Mouse (Mus musculus): ENCODE results near the gene Atrn.

The Atrn gene

DNA sequence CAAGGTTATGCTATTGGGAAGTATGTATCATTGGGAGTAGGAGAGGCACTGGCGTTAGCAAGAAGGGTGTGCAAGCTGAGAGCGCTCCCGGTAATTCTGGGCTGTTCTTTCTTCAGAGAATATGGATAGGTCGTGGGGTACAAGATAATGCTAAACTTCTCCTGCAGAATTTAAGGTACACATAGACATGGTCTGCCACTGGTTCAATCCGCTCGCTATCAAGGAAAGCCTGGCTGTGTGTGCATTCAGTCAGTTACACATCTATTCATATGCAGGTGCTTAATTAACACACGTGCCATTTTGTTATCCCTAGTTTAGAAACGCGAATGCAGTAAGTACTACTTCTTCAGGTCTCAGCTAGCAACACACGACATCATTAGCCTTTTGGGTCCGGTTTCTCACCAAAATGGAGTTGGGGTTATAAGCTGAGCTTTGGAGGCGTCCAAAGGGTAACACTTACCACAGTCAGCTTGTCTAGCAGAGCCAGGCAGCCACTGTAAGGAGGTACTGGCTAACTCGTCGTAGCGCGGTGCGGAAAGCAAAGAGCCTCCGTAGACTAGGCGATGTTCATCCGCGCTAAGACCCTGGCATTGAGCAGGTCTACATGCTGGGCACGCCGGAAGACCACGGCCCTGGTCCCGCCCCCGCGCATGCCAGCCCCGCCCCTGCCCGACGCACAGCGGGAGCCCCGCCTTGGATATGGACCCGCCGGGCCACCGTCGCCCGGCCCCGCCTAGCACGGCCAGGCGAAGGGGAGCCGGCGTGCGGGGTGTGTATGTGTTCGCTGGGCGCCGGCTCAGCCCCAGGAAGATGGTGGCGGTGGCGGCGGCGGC is at the start of gene Atrn, which contains the start of gene 4930402H24Rik:
Gene Atrn, plus strand, starts transcription at position 745 of the 833 bp plus-strand sequence.
Gene 4930402H24Rik, minus strand, starts transcription at position 656 of the 833 bp plus-strand sequence.
- peak; percentile 90 for DNase-seq (ENCODE audit: low spot score)

DNA sequence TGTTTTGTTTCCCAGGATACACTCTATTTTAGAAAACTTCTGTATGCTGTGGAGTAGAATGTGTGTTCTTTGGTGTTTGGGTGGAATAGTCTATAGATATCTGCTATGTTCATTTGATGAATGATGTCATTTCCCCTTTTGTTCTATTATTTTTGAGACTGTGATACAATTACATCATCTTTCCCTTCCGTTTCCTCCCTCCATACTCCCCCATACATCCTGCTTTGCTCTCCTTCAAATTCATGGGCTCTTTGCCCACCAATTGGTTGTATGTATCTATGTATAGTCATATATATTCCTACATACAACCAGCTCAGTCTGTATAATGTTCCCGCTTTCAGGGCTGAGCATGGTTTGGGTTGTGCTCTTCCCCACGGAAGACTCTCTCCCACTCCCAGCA is 44.2 kb upstream of the Atrn start:
- no peak for DNase-seq (ENCODE audit: low spot score)

DNA sequence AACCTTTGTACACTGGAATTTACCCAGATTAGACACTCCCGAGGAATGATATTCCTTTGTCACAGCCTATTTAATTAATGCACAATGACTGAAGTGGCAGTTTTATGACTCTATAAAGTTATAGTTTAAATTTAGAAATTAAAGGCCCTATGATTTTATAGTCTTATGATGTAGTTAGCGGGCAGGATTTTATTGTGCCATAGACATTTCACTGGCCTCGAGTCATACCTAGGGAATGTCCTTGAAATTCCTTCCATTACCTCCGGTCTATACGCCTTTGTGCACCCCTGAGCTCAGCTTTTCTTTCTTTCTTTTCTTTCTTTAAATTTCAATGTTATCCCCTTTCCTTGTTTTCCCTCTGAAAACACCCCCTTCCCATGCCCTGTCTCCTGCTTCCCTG is 35.4 kb upstream of the Atrn start:
- no peak for DNase-seq (ENCODE audit: low spot score)

DNA sequence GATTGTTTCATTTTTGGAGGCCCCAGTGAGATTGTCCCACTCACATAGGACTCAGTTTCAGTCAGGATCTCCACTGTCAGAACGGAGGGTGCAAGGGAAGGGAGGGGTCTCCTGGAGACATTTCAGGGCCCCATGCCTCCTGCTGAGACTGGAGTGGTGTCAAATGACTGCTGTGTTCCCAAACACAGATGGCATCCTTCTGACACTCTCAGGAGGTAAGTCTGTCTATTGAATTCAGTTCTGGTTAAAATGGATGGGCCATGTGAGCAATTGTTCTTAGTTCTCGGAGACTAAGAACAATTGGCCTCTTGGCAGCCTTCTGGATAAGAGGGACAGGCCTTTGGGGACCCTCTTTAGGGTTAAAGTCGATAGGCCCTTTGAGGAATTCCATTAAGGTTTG is 28.9 kb upstream of the Atrn start:
- no peak for DNase-seq (ENCODE audit: low spot score)

DNA sequence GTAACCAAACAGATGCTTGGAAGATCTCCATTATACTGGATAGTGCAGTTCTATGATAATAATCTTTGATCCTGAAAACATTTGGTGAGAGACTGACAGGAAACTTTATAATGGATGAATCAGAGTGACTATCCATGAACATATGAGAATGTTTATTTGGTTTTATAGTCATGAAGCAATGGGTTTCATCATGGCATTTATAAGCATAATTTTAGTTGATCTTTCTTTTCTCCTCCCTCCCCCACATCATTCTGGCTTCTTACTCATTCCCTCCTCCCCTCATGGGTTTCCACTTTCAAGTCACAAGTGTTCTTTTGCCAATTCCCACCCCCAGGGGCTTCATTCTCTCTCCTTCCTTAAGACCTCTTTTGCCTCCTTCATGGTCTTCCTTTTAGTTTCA is 19.3 kb upstream of the Atrn start:
- DNase-seq (ENCODE audit: low spot score), result no peak

DNA sequence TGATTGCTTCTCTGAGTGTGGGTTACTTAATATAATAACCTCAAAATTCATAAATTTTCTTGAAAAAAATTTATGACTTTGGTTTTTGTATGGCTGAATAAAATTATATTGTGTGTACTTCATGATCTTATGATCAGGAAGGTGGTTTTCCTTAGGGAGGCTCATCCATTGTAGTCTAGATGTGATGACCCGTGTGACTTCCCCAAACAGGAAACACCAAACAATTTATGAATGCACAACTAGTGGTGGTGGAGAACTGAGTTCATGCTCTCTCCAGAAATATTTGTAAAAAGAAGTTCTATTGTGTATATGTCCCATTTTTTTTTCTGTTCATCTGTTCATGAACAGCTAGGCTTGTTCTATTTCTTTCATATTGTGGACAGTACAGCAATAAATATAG is 18.8 kb upstream of the Atrn start:
- DNase-seq (ENCODE audit: low spot score), result no peak

DNA sequence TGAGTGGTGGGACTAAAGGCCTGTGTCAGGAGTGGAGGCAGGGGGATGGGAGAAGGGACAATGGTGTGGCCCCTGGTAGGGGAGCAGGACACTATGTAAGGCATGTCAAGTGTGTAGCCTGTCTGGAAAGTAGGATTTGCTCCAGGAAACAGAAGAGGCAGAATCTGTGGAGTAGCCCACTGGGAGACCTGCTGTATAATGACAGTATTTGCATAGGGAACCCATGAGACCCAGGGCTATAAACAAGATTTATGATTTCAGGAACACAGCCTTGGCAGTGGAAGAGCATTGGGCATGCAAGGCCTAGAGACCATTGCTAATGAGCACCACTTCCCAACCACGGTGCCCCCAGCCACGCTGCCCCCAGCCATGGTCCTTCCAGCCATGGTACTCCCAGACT is 9.4 kb upstream of the Atrn start:
- no peak for DNase-seq (ENCODE audit: low spot score)

DNA sequence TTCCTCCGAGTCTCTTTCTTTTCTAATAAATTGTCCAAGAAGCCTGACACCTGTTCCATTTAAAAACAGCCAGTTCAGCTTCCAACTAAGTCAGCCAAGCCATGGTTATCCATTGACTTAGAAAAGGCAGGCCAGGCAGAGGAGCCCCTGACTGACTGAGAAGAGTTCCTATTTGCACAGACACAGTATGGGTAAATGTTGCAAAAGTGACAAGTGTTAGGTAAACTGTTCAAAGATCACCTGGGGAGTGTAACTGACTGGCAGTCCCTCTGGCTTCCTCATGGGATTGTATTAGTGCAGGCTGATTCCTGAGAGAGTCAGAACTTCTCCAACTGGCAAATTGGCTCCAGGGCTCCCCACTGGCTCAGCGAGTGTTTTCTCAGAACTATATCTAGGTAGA is 8.4 kb upstream of the Atrn start:
- DNase-seq (ENCODE audit: low spot score), result no peak

DNA sequence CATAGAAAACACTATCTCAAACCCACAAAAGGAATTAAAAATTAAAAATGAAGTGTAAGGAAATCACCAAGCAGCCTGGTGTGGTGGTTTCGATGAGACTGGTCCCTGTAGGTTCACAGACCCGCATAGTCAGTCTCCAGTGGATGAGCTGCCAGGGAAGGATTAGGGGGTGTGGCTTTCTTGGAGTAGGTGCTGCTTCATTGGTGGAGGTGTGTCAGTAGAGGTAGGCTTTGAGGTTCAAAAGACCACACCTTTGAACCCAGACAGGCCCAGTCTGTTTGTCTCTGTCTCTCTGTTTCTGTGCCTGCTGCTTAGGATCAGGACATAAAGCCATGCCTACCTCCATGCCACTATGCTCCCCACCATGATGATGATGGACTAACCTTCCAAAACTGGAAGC is 7.5 kb upstream of the Atrn start:
- DNase-seq (ENCODE audit: low spot score), result no peak

DNA sequence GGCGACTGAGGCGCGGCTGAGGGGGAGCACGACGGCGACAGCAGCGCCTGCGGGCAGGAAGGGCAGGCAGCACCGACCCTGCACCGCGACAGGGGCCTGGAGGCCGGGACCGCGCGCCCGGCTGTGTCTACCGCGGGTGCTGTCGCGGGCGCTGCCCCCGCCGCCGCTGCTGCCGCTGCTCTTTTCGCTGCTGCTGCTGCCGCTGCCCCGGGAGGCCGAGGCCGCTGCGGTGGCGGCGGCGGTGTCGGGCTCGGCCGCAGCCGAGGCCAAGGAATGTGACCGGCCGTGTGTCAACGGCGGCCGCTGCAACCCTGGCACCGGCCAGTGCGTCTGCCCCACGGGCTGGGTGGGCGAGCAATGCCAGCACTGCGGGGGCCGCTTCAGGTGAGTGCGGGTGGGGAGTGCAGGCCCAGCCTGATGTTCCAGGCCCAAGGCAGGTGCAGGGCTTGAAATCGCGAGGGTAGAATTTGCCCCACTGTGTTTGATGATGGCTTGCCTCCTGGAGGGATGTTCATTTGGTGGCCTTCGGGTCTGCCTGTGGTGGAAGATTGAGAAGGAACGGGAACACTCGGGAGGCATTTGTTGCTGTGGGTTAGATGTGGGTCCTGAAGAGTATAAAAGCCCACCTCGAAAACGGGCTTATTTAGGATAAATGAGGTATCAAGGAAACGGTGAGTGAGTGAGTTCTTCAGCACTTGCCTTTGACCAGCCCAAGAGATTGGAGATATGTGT is 455 bp downstream of the Atrn start:
- no peak for DNase-seq (ENCODE audit: low spot score)

DNA sequence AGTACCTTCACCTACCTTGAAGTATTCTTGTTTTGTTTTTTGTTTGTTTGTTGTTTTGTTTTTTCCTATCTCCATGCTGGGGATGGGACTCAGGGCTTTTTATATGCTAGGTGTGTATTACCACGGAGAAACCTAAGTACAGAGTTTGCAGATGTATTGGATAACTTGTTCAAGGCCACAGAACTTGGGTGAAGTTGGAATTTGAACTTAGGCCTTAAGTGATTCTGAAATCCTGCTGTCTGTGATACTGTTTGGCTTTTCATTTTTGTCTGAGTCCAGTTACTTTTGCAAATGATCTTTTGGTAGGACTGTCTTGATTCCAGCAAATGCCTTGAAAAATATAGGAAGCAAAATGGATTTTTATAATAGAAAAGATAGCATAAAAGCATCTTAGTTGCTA is 5.4 kb downstream of the Atrn start:
- DNase-seq (ENCODE audit: low spot score), result no peak

DNA sequence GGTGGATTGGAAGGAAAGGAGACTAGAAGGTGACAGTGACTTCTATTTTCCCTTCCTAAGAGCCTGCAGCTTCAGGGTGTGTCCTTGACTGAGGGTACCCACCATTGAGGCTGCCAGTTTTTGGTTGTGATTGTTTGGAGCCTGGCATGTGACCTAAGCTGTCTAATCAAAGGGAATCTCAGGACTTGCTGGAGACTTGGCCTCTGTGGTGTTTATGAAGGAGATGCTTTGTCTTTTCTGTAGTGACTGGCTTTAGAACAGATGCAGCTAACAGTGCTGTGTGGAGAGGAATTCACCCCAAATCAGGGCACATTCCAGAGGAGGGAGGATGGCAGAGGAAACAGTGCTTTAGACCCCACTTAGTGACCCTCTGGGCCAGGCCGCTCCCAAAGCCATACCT is 8.6 kb downstream of the Atrn start:
- DNase-seq (ENCODE audit: low spot score), result no peak

DNA sequence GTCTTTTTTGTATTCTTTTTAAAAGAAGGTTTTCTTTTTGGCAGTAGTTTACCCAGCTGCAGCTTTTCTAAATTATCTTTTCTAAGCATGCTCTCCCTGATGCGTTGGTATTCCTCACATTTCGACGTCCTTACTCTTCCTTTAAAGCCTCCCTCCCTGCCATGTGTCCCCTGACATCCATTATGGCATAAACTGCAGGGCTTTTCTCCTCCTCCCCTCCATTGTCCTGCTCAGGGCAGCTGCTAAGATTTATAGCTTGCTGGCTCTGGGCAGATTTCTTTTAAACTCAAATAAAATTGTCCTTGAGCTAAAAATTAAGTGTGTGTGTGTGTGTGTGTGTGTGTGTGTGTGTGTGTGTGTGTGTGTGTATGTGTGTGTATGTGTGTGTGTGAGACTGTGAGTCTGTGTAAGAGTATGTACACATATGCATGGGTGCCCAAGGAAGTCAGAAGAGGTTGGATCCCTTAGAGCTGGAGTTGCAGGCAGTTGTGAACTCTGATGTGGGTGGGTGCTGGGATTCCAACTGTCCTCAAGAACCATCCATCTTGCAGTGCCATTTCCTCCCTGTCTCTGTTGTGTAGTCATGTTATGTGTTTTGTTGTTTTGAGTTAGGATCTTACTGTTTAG is 10.3 kb downstream of the Atrn start:
- no peak for DNase-seq (ENCODE audit: low spot score)

DNA sequence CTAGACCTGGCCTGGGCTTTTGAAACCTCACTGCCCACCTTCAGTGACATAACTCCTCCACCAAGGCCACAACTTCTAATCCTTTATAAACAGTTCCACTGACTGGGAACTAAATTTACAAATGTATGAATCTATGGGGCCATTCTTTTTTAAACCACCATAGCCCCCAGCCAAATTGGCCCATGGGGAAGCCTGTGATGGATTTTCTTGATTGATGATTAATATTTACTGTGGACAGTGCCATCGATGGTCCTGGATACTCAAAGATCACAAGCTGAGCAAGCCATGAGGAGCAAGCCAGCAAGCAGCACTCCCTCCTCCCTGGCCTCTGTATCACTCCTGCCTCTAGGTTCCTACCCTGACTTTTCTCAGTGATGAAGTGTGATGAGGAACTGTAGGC is 11.4 kb downstream of the Atrn start:
- DNase-seq (ENCODE audit: low spot score), result no peak

DNA sequence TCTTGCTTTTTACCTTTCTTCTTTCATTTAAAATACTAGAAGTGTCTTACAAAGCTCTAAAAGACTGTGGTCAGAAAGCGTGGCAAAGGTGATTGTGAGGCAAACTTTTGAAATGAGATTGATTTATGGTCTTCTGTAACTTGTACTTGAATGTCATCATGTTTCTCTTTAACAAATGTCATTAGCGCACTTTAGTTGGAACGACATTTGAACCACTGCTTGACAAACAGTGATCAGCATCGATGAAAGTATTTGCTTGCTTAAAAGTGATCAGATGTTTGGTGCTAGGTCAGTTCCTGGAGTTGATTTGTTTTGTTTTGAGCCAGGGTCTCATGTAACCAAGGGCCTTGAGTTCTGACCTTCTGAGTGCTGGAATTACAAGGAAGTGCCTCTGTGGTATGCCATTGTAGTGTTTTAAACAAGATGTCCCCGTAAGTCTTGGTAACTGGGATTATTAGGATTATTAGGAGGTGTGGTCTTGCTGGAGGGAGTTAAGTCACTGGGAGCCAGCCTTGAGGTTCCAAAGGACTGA is 12.8 kb downstream of the Atrn start:
- no peak for DNase-seq (ENCODE audit: low spot score)

DNA sequence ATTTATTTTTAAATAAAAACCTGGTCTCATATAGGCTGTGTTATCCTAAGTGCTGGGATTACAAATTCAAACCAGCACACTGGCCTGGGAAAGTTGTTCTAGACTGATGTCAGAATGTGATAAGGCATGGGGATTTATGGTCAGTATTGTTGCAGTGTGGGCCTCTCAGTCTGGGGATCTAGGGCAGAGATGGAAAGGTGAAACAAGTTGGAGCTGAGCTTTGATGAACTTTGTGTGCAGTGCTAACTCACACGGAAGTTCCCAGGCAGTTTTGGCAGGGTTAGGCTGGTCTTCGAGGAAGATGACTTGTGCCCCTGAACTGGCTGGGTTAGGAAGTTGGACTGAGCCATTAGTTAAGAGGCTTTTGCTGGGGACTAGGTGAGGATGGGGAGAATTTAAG is 18.7 kb downstream of the Atrn start:
- no peak for DNase-seq (ENCODE audit: low spot score)

DNA sequence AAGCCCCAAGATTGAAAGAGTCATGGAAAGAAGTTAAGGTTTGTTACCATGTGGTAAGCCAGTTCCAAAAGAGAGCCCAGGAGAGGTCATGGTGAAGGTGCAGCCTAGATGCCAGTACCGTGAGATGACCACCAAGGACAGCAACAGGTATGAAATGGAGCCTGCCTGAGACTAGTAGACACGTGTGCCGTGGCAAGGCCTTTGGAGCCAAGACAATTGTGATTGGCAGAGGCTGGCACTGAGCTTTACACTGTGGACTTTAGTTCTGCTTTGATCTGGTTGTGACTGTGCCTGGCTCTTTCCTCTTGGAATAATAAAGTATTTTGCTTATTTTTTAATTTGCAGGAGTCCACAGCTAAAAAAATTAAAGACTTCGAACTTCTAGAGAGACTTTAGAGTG is 21.7 kb downstream of the Atrn start:
- no peak for DNase-seq (ENCODE audit: low spot score)

DNA sequence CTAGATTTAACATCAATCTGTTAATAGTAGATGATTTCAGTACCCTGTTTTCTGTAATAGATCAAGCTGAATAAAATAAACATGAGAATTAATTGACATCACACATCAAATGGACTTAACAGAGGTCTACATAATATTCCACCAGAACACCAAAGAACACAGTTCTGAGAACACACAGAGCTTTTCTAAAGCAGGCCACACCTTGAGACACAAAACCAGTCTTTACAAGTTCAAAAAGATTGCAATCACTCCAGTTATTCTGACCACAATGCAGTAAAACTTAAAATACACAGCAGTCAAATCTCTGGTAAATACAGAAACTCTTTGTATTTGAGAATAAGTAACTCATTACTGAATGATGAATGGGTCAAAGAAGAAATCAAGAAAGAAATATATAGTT is 22.2 kb downstream of the Atrn start:
- no peak for DNase-seq (ENCODE audit: low spot score)

DNA sequence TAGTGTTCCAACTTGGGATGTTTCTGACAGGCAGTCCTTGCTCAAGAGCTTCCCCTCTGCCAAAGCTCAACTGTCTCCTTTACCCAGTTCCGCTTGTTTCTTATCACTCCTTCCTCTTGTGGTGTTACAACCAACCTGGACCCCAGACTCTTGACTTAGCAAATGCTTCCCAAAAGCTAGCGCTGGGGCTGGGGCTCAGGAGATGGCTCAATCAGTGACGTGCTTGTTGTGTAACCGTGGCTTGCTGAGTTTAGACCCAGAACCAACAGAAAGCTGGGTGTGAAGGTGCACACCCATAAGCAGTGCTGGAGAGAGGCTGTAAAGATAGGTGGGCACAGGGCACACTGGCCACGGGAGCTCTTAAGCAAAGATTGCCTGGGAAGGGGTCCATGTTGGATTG is 23.7 kb downstream of the Atrn start:
- no peak for DNase-seq (ENCODE audit: low spot score)

DNA sequence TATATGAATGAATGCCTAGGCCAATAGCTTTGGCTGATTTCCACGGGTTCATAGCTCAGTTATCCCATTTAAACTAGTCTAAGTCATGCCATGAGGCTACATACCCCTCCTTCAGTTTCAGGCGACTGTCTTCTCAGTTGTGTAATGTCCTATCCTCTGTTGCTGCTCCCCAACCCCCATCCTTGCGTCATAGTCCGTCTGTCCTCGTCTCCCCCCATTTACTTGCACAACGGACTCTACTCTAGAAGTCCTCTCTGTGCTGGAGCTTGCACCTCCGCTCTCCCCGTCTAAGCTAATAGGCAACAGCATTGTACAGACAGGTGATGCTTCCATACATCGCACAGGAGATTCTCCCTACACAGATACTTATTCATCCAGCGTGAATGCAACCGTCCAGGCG is 26.6 kb downstream of the Atrn start:
- DNase-seq (ENCODE audit: low spot score), result no peak

DNA sequence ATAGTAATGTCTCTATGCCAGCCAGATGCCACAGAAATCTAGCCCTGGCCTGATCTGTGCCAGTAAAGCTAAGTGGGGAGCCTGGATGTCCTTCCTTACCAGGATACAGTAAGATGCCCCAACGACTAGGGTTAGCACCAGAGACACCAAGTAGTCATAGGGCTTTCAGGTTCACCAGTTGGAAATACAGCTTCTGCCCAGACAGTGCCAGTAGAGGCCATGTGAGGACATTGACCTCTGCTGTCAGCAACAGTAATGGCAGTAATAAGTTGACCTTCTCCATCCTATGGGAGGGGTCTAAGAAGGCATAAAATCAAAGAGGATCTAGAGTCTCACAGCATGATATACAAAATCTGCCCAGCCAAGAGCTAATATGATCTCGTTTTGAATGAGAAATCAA is 43.5 kb downstream of the Atrn start:
- no peak for DNase-seq (ENCODE audit: low spot score)

DNA sequence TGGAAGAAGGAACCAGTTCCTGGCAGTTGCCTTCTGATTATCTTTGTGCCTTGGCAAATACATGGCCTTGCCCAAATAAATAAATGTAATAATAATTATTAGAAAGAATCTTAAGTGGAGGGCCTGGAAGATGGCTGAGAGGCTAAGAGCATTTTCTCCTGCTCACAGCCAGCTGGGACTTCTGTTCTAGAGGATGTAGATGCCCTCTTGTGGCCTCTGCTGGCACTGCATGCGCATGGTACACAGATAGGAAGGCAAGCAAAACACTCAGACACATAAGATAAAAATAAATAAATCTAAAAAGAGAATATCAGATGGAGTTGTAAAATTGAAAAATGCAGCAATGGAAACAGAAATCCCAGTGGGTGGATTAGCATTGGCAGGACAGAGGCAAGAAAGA is 44.3 kb downstream of the Atrn start:
- peak; percentile 62 for DNase-seq (ENCODE audit: low spot score)

DNA sequence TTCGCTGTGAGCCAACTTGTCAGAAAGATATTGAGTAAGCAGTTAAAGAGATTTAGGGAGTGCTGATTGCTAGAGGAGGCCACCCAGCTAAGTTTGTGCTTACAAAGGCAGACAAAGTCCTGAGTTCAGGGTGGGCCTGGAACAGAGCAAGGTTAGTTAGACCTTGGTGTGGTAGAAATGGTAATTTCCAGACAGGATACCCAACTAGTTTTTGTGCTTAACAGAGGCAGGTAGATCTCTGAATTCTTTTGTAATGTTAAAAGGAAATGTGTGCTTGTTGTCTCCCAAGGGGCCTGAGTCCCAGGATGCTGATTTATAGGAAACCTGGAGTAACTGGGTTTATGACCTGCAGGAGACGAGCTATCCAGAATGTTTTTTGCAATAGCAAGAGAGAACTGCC is 52.6 kb downstream of the Atrn start:
- DNase-seq (ENCODE audit: low spot score), result no peak

Measured in spleen, adult 12 weeks (tissue).